Mouse (Mus musculus) embryonic fibroblast, embryonic 13.5 days (primary cell): Measurements from ENCODE around the gene Prlh. TPM values are rescaled to one million over a fixed set of nuclear protein-coding genes. Genes with fewer than 3 reads are reported as not detected.

Source experiments
- H3K27ac ChIP-seq: 2 replicates; pipeline ENCODE4 v1.5.1; 2012; ENCODE audit warnings: low read length, control low read depth, inconsistent platforms; ENCODE audit not compliant: insufficient read depth
- H3K4me1 ChIP-seq: 2 replicates; pipeline ENCODE4 v1.6.1; 2011; ENCODE audit warnings: low read length; ENCODE audit not compliant: control insufficient read depth, insufficient read depth
- H3K4me3 ChIP-seq: 2 replicates; pipeline ENCODE4 v1.5.1; 2011; ENCODE audit warnings: mild to moderate bottlenecking, control low read depth, low read length; ENCODE audit not compliant: insufficient read depth
- CTCF ChIP-seq: IDR thresholded peaks from 2 replicates; pipeline ENCODE4 v1.5.1; 2011; ENCODE audit warnings: mild to moderate bottlenecking, control low read depth, low read length, moderate library complexity, borderline replicate concordance; ENCODE audit not compliant: insufficient read depth
- POLR2A ChIP-seq: IDR thresholded peaks from 2 replicates; pipeline ENCODE4 v1.6.1; 2011; ENCODE audit warnings: low read depth, mild to moderate bottlenecking, control low read depth, low read length, moderate library complexity
- polyA plus RNA-seq: library from polyadenylated mRNA; stranded (reverse); fragments of >200 nt; gene quantifications from 2 replicates; pipeline ENCODE4 v1.2.4, GENCODE M21; 2011; ENCODE audit warnings: low read depth; ENCODE audit not compliant: missing spikeins, insufficient read length

Prlh gene
- polyA plus RNA-seq, 1 experiment: not detected

DNA sequence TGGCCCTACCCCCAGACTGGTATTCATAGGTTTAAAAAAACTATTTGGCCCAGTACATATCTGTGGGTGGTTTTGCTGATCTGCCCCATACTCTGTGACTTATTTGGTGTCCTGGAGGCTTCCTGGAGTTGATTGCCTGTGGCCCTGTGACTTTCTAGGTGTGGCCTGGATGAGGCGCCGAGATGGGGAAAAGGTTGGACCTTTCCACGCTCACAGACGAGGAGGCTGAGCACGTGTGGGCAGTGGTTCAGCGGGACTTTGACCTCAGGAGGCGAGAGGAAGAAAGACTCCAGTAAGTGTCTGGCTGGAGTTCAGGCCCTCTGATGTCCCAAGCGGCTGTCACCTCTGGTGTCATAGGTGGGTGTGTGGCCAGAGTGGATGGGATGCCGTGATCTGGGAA, 31.2 kb upstream of the Prlh start:
- TF ChIP-seq POLR2A (no peak), CTCF (no peak)
- Histone ChIP-seq H3K4me3 (no peak overlapping the region), H3K27ac (no peak overlapping the region), H3K4me1 (no peaks in the 10 kb centered on the region)

DNA sequence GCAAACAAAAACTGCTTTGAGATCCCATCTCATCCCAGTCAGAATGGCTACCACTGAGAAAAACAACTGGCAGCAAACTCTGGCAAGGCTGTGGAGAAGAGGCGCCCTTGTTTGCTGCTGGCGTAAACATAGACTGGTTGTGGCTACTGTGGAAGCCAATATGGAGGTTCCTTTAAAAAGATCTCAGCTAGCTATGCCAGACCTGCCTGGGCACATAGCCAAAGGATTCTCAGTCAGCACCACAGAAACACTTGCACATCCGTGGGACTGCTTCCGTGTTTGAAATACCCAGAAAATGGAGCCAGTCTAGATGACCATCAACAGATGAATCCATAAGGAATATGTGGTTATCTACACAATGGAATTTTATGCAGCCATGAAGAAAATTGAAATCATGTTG, 26.9 kb upstream of the Prlh start:
- H3K4me1 ChIP-seq: no peaks in the 10 kb centered on the region
- H3K4me3 ChIP-seq: no peak overlapping the region
- TF ChIP-seq CTCF (no peak), POLR2A (no peak)
- no peak overlapping the region for H3K27ac ChIP-seq

DNA sequence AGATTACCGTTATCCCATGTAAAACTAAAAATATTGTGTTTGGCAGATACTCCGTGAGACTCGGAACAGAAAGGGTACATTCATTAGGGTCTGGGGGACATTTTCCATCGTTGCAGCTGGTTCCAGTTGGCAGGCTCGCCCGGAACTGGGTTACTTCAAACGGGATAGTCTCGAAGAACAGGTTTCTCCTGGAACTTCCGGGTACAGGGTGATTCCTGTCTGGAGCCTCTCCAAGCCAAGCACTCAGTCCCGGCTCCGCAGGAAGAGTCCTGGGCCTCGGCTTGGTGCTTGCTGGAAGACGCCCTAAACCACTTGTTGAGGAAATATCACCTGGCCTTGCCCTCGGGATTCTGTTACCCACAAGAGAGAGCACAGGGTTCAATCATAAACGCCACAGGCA, 25.6 kb upstream of the Prlh start:
- no peaks in the 10 kb centered on the region for H3K4me1 ChIP-seq
- no peak overlapping the region for H3K4me3 ChIP-seq
- no peak for TF ChIP-seq POLR2A
- no peak for TF ChIP-seq CTCF
- no peak overlapping the region for H3K27ac ChIP-seq

DNA sequence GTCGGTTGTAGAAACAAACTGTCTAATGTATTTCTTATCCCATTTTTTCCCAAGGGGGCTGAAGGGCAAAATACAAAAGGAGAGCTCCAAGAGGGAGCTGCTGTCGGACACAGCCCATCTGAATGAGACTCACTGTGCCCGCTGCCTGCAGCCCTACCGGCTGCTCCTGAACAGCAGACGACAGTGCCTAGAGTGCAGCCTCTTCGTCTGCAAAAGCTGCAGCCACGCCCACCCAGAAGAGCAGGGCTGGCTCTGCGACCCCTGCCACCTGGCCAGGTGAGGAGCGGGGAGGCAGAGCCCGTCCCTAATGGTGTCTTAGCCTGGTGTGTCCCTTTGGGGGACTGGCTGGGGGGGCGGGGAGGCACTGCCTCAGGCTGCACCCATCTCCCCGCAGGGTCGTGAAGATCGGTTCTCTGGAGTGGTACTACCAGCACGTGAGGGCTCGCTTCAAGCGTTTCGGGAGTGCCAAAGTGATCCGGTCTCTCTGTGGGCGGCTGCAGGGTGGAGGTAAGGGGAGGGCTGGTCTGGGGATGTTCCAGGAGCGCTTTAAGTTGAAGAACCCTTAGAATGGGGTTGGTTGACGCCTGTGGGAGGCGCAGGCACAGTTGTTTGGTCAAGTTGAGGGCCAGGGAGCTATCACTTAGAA, 24.9 kb upstream of the Prlh start:
- H3K27ac ChIP-seq: no peak overlapping the region

DNA sequence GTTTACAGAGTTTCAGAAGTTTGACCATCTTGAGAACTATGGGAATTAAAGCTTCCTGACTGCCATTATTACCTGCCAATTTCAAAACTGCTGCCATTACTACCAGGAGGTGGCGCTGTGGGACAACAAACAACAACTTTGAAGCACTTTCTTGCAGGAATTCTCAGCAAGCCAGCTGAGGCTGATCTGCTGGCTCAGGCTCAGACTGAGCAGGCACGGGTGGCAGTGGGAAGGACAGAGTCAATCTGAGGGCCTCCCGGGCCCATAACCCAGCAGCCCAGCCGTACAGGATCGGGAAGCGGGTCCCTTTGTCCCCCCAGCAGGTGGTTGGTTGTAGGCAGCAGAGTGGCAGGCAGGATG, 24.4 kb upstream of the Prlh start:
- TF ChIP-seq POLR2A: no peak
- TF ChIP-seq CTCF: 0 out of 2 replicates have a peak, but pooled peaks have one; percentile 22
- no peaks in the 10 kb centered on the region for H3K4me1 ChIP-seq
- no peak overlapping the region for H3K27ac ChIP-seq
- no peak overlapping the region for H3K4me3 ChIP-seq

More for the DNA sequence above, 24.9 kb upstream of the Prlh start:
- TF ChIP-seq POLR2A (no peak), CTCF (no peak)
- Histone ChIP-seq H3K4me3 (no peak overlapping the region), H3K4me1 (no peaks in the 10 kb centered on the region)

DNA sequence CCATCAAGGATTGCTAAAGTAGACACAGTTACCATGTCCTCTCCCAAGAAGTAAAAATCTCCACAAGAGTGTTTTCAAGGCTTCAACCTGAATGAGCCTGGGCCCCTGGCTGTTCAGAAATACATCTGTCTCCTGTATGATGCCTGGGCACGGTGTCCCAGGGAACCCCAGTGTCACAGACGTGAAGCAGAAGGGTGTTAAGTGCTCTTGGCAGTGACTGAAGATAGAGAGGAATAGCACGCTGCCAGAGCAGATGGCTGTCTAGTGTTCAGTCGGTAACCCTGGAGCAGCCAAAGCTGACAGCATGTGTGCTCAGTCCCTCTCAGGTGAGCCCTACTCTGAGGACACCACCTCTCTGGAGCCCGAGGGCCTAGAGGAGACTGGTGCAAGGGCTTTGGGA, 19.9 kb upstream of the Prlh start:
- TF ChIP-seq CTCF (no peak), POLR2A (no peak)
- Histone ChIP-seq H3K27ac (no peak overlapping the region), H3K4me3 (no peak overlapping the region), H3K4me1 (no peaks in the 10 kb centered on the region)

DNA sequence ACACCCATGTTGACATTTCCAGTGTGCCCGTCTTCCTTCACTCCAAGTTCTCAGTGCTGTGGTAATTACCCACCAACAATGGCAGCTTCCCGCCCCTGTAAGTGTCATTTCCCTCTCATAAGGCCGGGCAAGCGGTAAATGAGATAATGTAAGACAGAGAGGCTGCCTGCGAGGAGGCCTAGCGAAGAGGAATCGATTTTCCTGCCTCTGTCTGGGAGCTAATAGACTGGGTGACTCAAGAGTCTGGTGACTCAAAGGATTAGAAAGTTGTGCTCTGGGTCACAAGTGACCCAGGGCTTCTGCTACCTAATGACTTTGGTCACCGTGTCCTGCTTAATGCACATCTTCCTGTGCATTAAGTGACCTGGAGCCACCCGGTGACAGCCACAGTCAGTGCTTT, 15.9 kb upstream of the Prlh start:
- Histone ChIP-seq H3K4me1 (no peaks in the 10 kb centered on the region), H3K27ac (no peak overlapping the region), H3K4me3 (no peak overlapping the region)
- TF ChIP-seq CTCF (no peak), POLR2A (no peak)

DNA sequence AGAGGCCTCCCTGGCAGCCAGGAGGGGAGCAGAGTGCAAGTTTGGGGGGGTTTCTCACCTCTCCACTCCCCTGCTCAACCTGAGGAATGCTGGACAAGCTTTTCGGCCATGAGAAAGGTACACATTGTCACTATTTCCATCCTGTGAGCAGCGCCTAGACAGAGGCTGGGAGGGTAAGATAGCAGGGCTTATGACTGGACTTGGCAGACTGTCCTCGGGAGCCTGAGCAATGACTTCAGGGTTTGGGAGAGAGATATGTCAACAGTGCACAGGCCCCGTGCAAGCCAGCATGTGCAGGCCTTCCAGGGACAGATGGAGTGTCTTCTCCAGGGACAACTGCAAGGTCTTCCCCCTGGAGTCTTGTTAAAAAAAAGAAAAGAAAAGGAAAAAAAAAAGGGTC, 12.9 kb upstream of the Prlh start:
- TF ChIP-seq CTCF: no peak
- TF ChIP-seq POLR2A: no peak
- Histone ChIP-seq H3K4me1 (no peaks in the 10 kb centered on the region), H3K4me3 (no peak overlapping the region), H3K27ac (no peak overlapping the region)

DNA sequence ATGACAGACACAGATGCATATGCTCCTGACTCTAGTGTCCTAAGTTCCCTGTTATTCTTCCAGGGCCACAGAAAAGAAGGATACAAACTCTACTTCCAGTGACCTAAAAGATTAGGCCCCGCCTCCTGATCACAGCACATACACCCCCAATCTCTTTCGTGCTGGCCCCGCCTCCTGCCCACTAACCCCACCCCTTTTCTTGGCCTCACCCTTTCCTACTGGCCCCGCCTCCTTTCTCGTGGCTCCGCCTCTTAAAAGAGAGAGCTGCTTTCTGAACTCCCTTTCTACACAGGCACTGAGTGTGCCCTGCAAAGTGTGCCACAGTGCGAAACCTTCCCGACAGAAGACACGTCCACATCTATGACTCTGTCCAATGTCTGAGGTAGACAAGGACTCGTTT, 7.7 kb upstream of the Prlh start:
- TF ChIP-seq CTCF (no peak), POLR2A (no peak)

DNA sequence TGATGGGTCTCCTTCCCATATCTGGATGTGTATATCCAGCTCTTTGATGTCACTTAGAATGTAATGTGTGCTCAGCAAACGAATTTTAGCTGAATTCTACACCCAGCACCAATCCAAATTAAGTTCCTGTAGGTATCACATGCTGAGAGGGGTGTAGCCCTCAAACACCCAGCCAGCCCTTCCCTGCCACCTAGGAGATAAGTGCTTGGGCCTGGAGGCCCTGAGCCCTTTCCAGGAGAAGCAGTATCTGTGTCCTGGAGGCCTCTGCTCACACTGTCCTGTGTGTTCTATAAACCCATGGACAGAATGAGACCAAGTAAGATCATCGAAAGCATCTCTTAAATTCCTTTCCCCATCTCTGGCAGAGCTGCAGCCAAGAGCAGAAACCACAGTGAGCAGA, 5.7 kb upstream of the Prlh start:
- H3K4me3 ChIP-seq: no peak overlapping the region
- TF ChIP-seq CTCF (no peak), POLR2A (no peak)
- no peak overlapping the region for H3K27ac ChIP-seq
- no peaks in the 10 kb centered on the region for H3K4me1 ChIP-seq

More for the DNA sequence above, 7.7 kb upstream of the Prlh start:
- H3K4me1 ChIP-seq: no peaks in the 10 kb centered on the region
- H3K4me3 ChIP-seq: no peak overlapping the region
- H3K27ac ChIP-seq: no peak overlapping the region

DNA sequence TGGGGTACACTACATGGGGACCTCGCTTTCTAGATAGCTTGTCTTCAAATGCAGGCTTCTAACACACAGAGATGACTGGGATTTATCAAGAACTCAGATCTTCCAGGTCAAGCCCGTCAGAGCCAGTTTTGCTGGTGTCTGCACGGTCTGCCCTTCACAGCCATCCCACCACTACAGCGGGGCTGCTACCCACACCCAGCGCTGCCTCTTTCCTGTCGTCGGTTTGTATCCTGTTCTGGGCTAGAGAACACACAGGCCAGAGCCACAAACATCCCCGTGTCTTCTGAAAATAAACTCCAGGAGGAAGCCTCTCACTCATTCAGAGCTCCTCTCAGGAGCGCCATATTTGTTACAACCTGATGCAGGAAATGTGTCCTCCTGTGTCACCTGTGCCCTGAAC, 3.6 kb upstream of the Prlh start:
- no peak for TF ChIP-seq CTCF
- no peak for TF ChIP-seq POLR2A
- H3K27ac ChIP-seq: no peak overlapping the region

More for the DNA sequence above, 3.6 kb upstream of the Prlh start:
- Histone ChIP-seq H3K4me1 (no peaks in the 10 kb centered on the region), H3K4me3 (no peak overlapping the region)
